Mouse (Mus musculus) bone marrow macrophage, adult 2 months (primary cell): Measurements from ENCODE around the gene Six5.

ENCODE experiments used
- CTCF ChIP-seq: IDR thresholded peaks from 2 replicates; pipeline ENCODE4 v1.5.1; 2012; ENCODE audit warnings: low read depth, mild to moderate bottlenecking, low read length, moderate library complexity
- POLR2A ChIP-seq: IDR thresholded peaks from 2 replicates; pipeline ENCODE4 v1.6.1; 2012; ENCODE audit warnings: mild to moderate bottlenecking, low read depth, low read length, borderline replicate concordance

DNA sequence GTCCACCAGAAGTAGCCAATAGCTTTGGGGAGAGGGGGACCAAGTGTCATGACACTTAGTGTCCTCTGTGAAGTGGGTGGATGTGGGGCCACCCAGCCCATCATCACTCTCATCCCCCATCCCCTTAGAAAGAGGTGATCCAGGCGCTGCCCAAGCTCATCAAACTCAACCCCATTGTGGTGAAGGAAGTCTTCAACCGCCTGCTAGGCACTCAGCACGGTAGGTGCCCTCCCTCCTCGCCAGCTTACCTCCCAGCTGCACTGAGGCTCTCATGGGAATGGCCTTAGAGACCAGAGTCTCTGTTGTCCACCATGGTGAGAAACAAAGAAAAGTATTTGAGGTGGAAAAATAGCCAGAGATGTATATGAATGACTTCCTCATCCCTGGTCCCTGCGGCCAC lies 45.1 kb upstream of the Six5 start:
- TF ChIP-seq CTCF = no peak
- no peak for TF ChIP-seq POLR2A
